Mouse (Mus musculus) layer of hippocampus, postnatal 10 days (tissue): ENCODE measurements around the gene Prkcq. TPM values are rescaled to one million over a fixed set of nuclear protein-coding genes. Genes with fewer than 3 reads are reported as not detected.

ENCODE experiments used
- DNase-seq, 2 experiments: peaks; one replicate each; pipeline ENCODE4 v3.0.0; 2021; ENCODE audit warnings: low spot score in 2 of 2
- total RNA-seq, 2 experiments: library from RNA; stranded (reverse); gene quantifications; 2 replicates each; pipeline ENCODE4 v1.2.3; 2021

Prkcq gene
- total RNA-seq, 2 experiments from 2014 or later = 11.6 to 11.7 TPM

- no peak for DNase-seq
Measured at GRCm38 (mm10) chr2:11183991-11184390, 12.1 kb downstream of the Prkcq start.

GRCm38 (mm10) chr2:11186586-11186985, 14.7 kb downstream of the Prkcq start:
- DNase-seq = no peak

- DNase-seq = no peak
Measured at GRCm38 (mm10) chr2:11187166-11187565, 15.3 kb downstream of the Prkcq start.

- DNase-seq = no peak
Measured at GRCm38 (mm10) chr2:11188279-11188678, 16.4 kb downstream of the Prkcq start.

GRCm38 (mm10) chr2:11189150-11189767, 17.4 kb downstream of the Prkcq start:
- DNase-seq = no peak

GRCm38 (mm10) chr2:11192281-11193098, 20.6 kb downstream of the Prkcq start:
- DNase-seq = no peak

GRCm38 (mm10) chr2:11193099-11193618, 21.3 kb downstream of the Prkcq start:
- DNase-seq = no peak

- no peak for DNase-seq
Measured at GRCm38 (mm10) chr2:11194732-11195340, 22.9 kb downstream of the Prkcq start.

GRCm38 (mm10) chr2:11196071-11196470, 24.2 kb downstream of the Prkcq start:
- DNase-seq = no peak

- DNase-seq = no peak
Measured at GRCm38 (mm10) chr2:11196952-11197559, 25.1 kb downstream of the Prkcq start.

GRCm38 (mm10) chr2:11199624-11200023, 27.7 kb downstream of the Prkcq start:
- DNase-seq = no peak

GRCm38 (mm10) chr2:11202841-11203240, 30.9 kb downstream of the Prkcq start:
- DNase-seq = no peak

GRCm38 (mm10) chr2:11203261-11203660, 31.4 kb downstream of the Prkcq start:
- no peak for DNase-seq

GRCm38 (mm10) chr2:11204232-11204631, 32.3 kb downstream of the Prkcq start:
- DNase-seq = no peak

- DNase-seq = no peak
Measured at GRCm38 (mm10) chr2:11204961-11205360, 33.1 kb downstream of the Prkcq start.

- DNase-seq = no peak
Measured at GRCm38 (mm10) chr2:11205720-11206119, 33.8 kb downstream of the Prkcq start.

GRCm38 (mm10) chr2:11208263-11208662, 36.4 kb downstream of the Prkcq start:
- no peak for DNase-seq

- DNase-seq = no peak
Measured at GRCm38 (mm10) chr2:11209335-11209734, 37.4 kb downstream of the Prkcq start.

GRCm38 (mm10) chr2:11210241-11210916, 38.5 kb downstream of the Prkcq start:
- DNase-seq = no peak

GRCm38 (mm10) chr2:11211961-11212562, 40.2 kb downstream of the Prkcq start:
- no peak for DNase-seq

- DNase-seq = no peak
Measured at GRCm38 (mm10) chr2:11216421-11216820, 44.5 kb downstream of the Prkcq start.
